Mouse (Mus musculus) gastrocnemius, adult 8-10 months (tissue): ENCODE data around the gene Gm10061. TPM values are rescaled to one million over a fixed set of nuclear protein-coding genes. Genes with fewer than 3 reads are reported as not detected.
"Not testable (repeated sequence)": the region's sequence is repeated elsewhere in the genome, so short reads cannot be mapped to it uniquely, and the experiment has no call there.

Experiments
- DNase-seq, 2 experiments: peaks; one replicate each; pipeline ENCODE4 v3.0.0; 2022; ENCODE audit warnings: low spot score in 2 of 2
- total RNA-seq, 4 experiments: library from RNA; stranded (reverse); gene quantifications; 2 replicates each; pipeline ENCODE4 v1.2.4; 2022

The Gm10061 gene
- not detected for total RNA-seq

- DNase-seq: no peak
Observed at GRCm38 (mm10) chr16:89150786-89151185, at the start of gene Gm10061. TSS of gene Gm10061 (plus strand) at chr16:89151086.

GRCm38 (mm10) chr16:89140551-89140950 lies 10.3 kb upstream of the Gm10061 start, which contains the start of gene Gm6358:
TSS of gene Gm6358 (plus strand) at chr16:89140851.
- DNase-seq: no peak

- no peak for DNase-seq
Observed at GRCm38 (mm10) chr16:89157652-89158051, 6.8 kb downstream of the Gm10061 start, which contains the start of gene Gm9789. TSS of gene Gm9789 (plus strand) at chr16:89157952.

GRCm38 (mm10) chr16:89169190-89169589 lies 18.3 kb downstream of the Gm10061 start, which contains the start of gene Gm7735:
TSS of gene Gm7735 (plus strand) at chr16:89169490.
- DNase-seq: not testable (repeated sequence)

- DNase-seq: no peak
Observed at GRCm38 (mm10) chr16:89174435-89174834, 23.5 kb downstream of the Gm10061 start, which contains the start of gene 1110057P08Rik. TSS of gene 1110057P08Rik (plus strand) at chr16:89174735.

- no peak for DNase-seq
Observed at GRCm38 (mm10) chr16:89188621-89189020, 37.7 kb downstream of the Gm10061 start.

Other genes with a start within 250 kb of the Gm10061 start
- not detected for gene Krtap19-9b, start 218.8 kb upstream of the Gm10061 start, total RNA-seq
- not detected for gene Krtap16-3, start 188.2 kb upstream of the Gm10061 start, total RNA-seq
- not detected for gene Krtap22-2, start 140.3 kb upstream of the Gm10061 start, total RNA-seq
- not detected for gene Gm10229, start 135.8 kb upstream of the Gm10061 start, total RNA-seq
- gene Krtap6-1, start 119.4 kb upstream of the Gm10061 start, total RNA-seq: not detected
- gene Gm10228, start 109.6 kb upstream of the Gm10061 start, total RNA-seq: not detected
- gene Krtap6-5, start 103.2 kb upstream of the Gm10061 start, total RNA-seq: not detected
- gene 1110025L11Rik, start 87.1 kb upstream of the Gm10061 start, total RNA-seq: not detected
- not detected for gene Krtap6-3, start 67.1 kb upstream of the Gm10061 start, total RNA-seq
- gene Gm6358, start 10.2 kb upstream of the Gm10061 start, total RNA-seq: not detected
- not detected for gene Gm9789, start 6.9 kb downstream of the Gm10061 start, total RNA-seq
- gene Gm7735, start 18.4 kb downstream of the Gm10061 start, total RNA-seq: not detected
- gene 1110057P08Rik, start 23.6 kb downstream of the Gm10061 start, total RNA-seq: not detected
- not detected for gene Krtap20-2, start 54.8 kb downstream of the Gm10061 start, total RNA-seq